Mouse (Mus musculus) liver, adult 2 months (tissue): ENCODE data around the gene Med29. TPM values are rescaled to one million over a fixed set of nuclear protein-coding genes. Genes with fewer than 3 reads are reported as not detected.

Source experiments
- DNase-seq: peaks from one replicate; pipeline ENCODE4 v3.0.0-alpha.2; 2011; ENCODE audit warnings: low read depth, low spot score; ENCODE audit errors: extremely low read depth
- H3K27ac ChIP-seq: fragments of 200-500 bp; replicated peaks from 2 replicates; pipeline ENCODE4 v1.5.1; 2012; ENCODE audit warnings: low read depth, mild to moderate bottlenecking, control low read depth, inconsistent platforms, low read length; ENCODE audit not compliant: insufficient read depth
- H3K27me3 ChIP-seq: fragments of 200-500 bp; 2 replicates; pipeline ENCODE4 v1.6.1; 2012; ENCODE audit warnings: mild to moderate bottlenecking, moderate library complexity, low read length, inconsistent platforms; ENCODE audit not compliant: control insufficient read depth, insufficient read depth
- H3K36me3 ChIP-seq: fragments of 200-500 bp; 2 replicates; pipeline ENCODE4 v1.6.1; 2012; ENCODE audit warnings: low read length, inconsistent platforms; ENCODE audit not compliant: control insufficient read depth, insufficient read depth
- H3K4me1 ChIP-seq: fragments of 200-500 bp; 2 replicates; pipeline ENCODE4 v1.6.1; 2011; ENCODE audit warnings: low read length; ENCODE audit not compliant: control insufficient read depth, insufficient read depth
- H3K4me3 ChIP-seq: fragments of 200-500 bp; 2 replicates; pipeline ENCODE4 v1.5.1; 2011; ENCODE audit warnings: low read depth, mild to moderate bottlenecking, control low read depth, low read length, moderate library complexity; ENCODE audit not compliant: insufficient read depth
- H3K79me2 ChIP-seq: fragments of 200-500 bp; 2 replicates; pipeline ENCODE4 v1.6.1; 2012; ENCODE audit warnings: inconsistent platforms, mild to moderate bottlenecking, low read length, moderate library complexity; ENCODE audit not compliant: control insufficient read depth, insufficient read depth
- H3K9ac ChIP-seq: fragments of 200-500 bp; 2 replicates; pipeline ENCODE4 v1.6.1; 2012; ENCODE audit warnings: low read depth, mild to moderate bottlenecking, control low read depth, inconsistent platforms, low read length
- CTCF ChIP-seq: fragments of 200-500 bp; IDR thresholded peaks from 2 replicates; pipeline ENCODE4 v1.5.1; 2011; ENCODE audit warnings: low read depth, low read length, control low read depth
- POLR2A ChIP-seq: fragments of 200-500 bp; IDR thresholded peaks from 2 replicates; pipeline ENCODE4 v1.6.1; 2011; ENCODE audit warnings: low read length, control low read depth; ENCODE audit not compliant: insufficient read depth; ENCODE audit errors: extremely low read depth
- WGBS: fragments of 180-500 bp; shearing (Covaris S2); methylation state at CpG from one replicate; pipeline ENCODE4 v1.1.7; 2018; 5-methylcytosine and 5-hydroxymethylcytosine counted together
- polyA plus RNA-seq: library from polyadenylated mRNA; depleted of rRNA; stranded (reverse); fragments of >200 nt; gene quantifications from 2 replicates; pipeline ENCODE4 v1.2.3, GENCODE M21; 2012
- total RNA-seq: library from RNA; depleted of rRNA; stranded (reverse); fragments of >200 nt; gene quantifications from 2 replicates; pipeline ENCODE4 v1.2.3, GENCODE M21; 2014

The Med29 gene
- total and polyA plus RNA-seq, 2 experiments: 13.4 to 49.2 TPM

GRCm38 (mm10) chr7:28377190-28378065 is 15.1 kb downstream of the Med29 start:
- peak overlapping the region; percentile 97 for H3K27ac ChIP-seq
- no peak for TF ChIP-seq CTCF
- TF ChIP-seq POLR2A: 0 out of 2 replicates have a peak, but pooled peaks have one; percentile 4
- WGBS: 3% methylated on average over 18 of the region's 18 CpGs
- no peaks in the 10 kb centered on the region for H3K27me3 ChIP-seq
- H3K79me2 ChIP-seq: peaks cover 20% of the 10 kb centered on the region
- H3K9ac ChIP-seq: peak overlapping the region; percentile 99
- H3K36me3 ChIP-seq: peaks cover 8% of the 10 kb centered on the region
- DNase-seq: peak; percentile 57
- peak overlapping the region; percentile 96 for H3K4me3 ChIP-seq
- H3K4me1 ChIP-seq: peaks cover 13% of the 10 kb centered on the region; the same call in 1 of the 2 replicates

GRCm38 (mm10) chr7:28376011-28376771 is 16.3 kb downstream of the Med29 start:
- Histone ChIP-seq H3K4me3 (peak overlapping the region; percentile 24), H3K79me2 (peaks cover 20% of the 10 kb centered on the region), H3K9ac (peak overlapping the region; percentile 67), H3K36me3 (peaks cover 8% of the 10 kb centered on the region), H3K4me1 (peaks cover 10% of the 10 kb centered on the region; the same call in 1 of the 2 replicates), H3K27ac (peak overlapping the region; percentile 97), H3K27me3 (no peaks in the 10 kb centered on the region)
- 1% methylated on average over 30 of the region's 30 CpGs for WGBS
- DNase-seq: peak; percentile 98
- peak; percentile 84 for TF ChIP-seq POLR2A
- peak; percentile 10; the same call in 1 of the 2 replicates for TF ChIP-seq CTCF

- WGBS: under 1% methylated on average over 35 of the region's 36 CpGs
- Histone ChIP-seq H3K27me3 (no peaks in the 10 kb centered on the region), H3K4me3 (peak overlapping the region; percentile 24), H3K4me1 (peaks cover 5% of the 10 kb centered on the region; the same call in 1 of the 2 replicates), H3K36me3 (peaks cover 8% of the 10 kb centered on the region), H3K27ac (peak overlapping the region; percentile 97), H3K9ac (peak overlapping the region; percentile 67), H3K79me2 (peaks cover 20% of the 10 kb centered on the region)
- TF ChIP-seq CTCF (no peak), POLR2A (peak; percentile 81; the same call in 1 of the 2 replicates)
- peak; percentile 77 for DNase-seq
Observed at GRCm38 (mm10) chr7:28375176-28375921, 17.2 kb downstream of the Med29 start.

GRCm38 (mm10) chr7:28374647-28375046 is 17.9 kb downstream of the Med29 start:
- H3K4me3 ChIP-seq: no peak overlapping the region
- TF ChIP-seq POLR2A (no peak), CTCF (no peak)
- peak overlapping the region; percentile 97 for H3K27ac ChIP-seq
- no peaks in the 10 kb centered on the region for H3K27me3 ChIP-seq
- H3K36me3 ChIP-seq: peaks cover 8% of the 10 kb centered on the region
- peak; percentile 28 for DNase-seq
- peaks cover 3% of the 10 kb centered on the region; the same call in 1 of the 2 replicates for H3K4me1 ChIP-seq
- 56% methylated on average over 10 of the region's 10 CpGs for WGBS
- H3K9ac ChIP-seq: no peak overlapping the region
- H3K79me2 ChIP-seq: peaks cover 20% of the 10 kb centered on the region

- Histone ChIP-seq H3K4me3 (no peak overlapping the region), H3K9ac (no peak overlapping the region), H3K4me1 (peaks cover 3% of the 10 kb centered on the region; the same call in 1 of the 2 replicates), H3K79me2 (peaks cover 20% of the 10 kb centered on the region), H3K27me3 (no peaks in the 10 kb centered on the region), H3K36me3 (peaks cover 8% of the 10 kb centered on the region), H3K27ac (peak overlapping the region; percentile 5; the same call in 1 of the 2 replicates)
- WGBS: 67% methylated on average over 7 of the region's 7 CpGs
- TF ChIP-seq CTCF (no peak), POLR2A (no peak)
- DNase-seq: no peak
Observed at GRCm38 (mm10) chr7:28373891-28374495, 18.5 kb downstream of the Med29 start.
